Mouse (Mus musculus) forebrain, postnatal 0 days (tissue): ENCODE results near the gene Ephx4. TPM values are rescaled to one million over a fixed set of nuclear protein-coding genes. Genes with fewer than 3 reads are reported as not detected.

Experiments used
- ATAC-seq: fragments of 200-750 bp; cut with Nextera tagmentation; 2 replicates; pipeline ENCODE4 v1.8.0; 2017; ENCODE audit warnings: mild to moderate bottlenecking, moderate library complexity
- DNase-seq: peaks from one replicate; pipeline ENCODE4 v3.0.0-alpha.2; 2015
- H3K27ac ChIP-seq: fragments of 300-500 bp; sonication (generic); 2 replicates; pipeline ENCODE4 v1.5.1; 2014; ENCODE audit warnings: low read depth, mild to moderate bottlenecking, antibody characterized with exemption, low read length, moderate library complexity, mixed read lengths
- H3K27me3 ChIP-seq: fragments of 300-500 bp; sonication (generic); 2 replicates; pipeline ENCODE4 v1.6.1; 2014; ENCODE audit warnings: mild to moderate bottlenecking, low read length, mixed read lengths; ENCODE audit not compliant: insufficient read depth
- H3K36me3 ChIP-seq: fragments of 300-500 bp; sonication (generic); 2 replicates; pipeline ENCODE4 v1.6.1; 2014; ENCODE audit warnings: mild to moderate bottlenecking, moderate library complexity; ENCODE audit not compliant: insufficient read depth
- H3K4me1 ChIP-seq: fragments of 300-500 bp; sonication (generic); 2 replicates; pipeline ENCODE4 v1.6.1; 2014; ENCODE audit warnings: antibody characterized with exemption; ENCODE audit not compliant: insufficient read depth
- H3K4me2 ChIP-seq: fragments of 300-500 bp; sonication (generic); 2 replicates; pipeline ENCODE4 v1.6.1; 2014; ENCODE audit warnings: low read depth, mild to moderate bottlenecking, moderate library complexity
- H3K4me3 ChIP-seq: fragments of 300-500 bp; sonication (generic); 2 replicates; pipeline ENCODE4 v1.5.1; 2014; ENCODE audit warnings: low read depth, low read length, mixed read lengths
- H3K9ac ChIP-seq: fragments of 300-500 bp; sonication (generic); 2 replicates; pipeline ENCODE4 v1.6.1; 2014; ENCODE audit warnings: mild to moderate bottlenecking
- H3K9me3 ChIP-seq: fragments of 300-500 bp; sonication (generic); 2 replicates; pipeline ENCODE4 v1.6.1; 2016; ENCODE audit warnings: low read length
- CTCF ChIP-seq: sonication (generic); IDR thresholded peaks from 2 replicates; pipeline ENCODE4 v1.5.1; 2016; ENCODE audit warnings: antibody characterized with exemption, control low read depth, low read depth
- WGBS: fragments of 180-500 bp; shearing (Covaris S2); extraction: QIAGEN DNeasy Blood & Tissue Kit; methylation state at CpG from one replicate; pipeline ENCODE4 v1.1.7; 2014; 5-methylcytosine and 5-hydroxymethylcytosine counted together
- polyA plus RNA-seq: library from polyadenylated mRNA; unstranded; fragments of >200 nt; fragmentation: Nextera tagmentation; extraction: Ambion mirVana; gene quantifications from 2 replicates; pipeline ENCODE4 v1.2.1, GENCODE M21; 2015
- total RNA-seq: library from RNA; depleted of rRNA; stranded (reverse); fragments of >200 nt; gene quantifications from 2 replicates; pipeline ENCODE4 v1.2.3, GENCODE M21; 2014

Ephx4 gene
- total and polyA plus RNA-seq, 2 experiments from 2014 or later = 12.9 to 18.0 TPM

DNA sequence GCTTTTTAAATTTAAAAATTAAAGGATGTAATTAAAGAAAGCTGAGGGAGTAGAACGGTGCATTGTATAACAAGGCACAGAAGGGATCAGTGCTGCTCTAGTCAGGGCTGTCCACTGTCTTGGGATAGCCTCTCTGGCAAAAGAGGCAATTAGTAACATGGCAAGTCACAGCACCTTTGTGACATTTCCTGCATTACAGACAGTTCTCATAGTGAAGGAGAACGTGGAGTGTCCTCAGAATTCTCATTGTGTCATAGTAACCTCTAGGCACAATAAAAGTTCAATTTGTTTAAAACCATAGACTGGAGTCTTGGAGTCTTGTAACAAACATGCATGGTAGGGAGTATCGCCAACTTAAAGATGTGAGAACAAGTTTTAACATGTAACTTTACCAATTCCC, 28.7 kb downstream of the Ephx4 start, which contains the start of gene Lpcat2b:
Lpcat2b (plus strand) TSS at position 301 of the 400 bp plus-strand sequence.
- no peak for DNase-seq
- H3K9me3 ChIP-seq = no peaks in the 10 kb centered on the region
- H3K4me1 ChIP-seq = no peaks in the 10 kb centered on the region
- ATAC-seq = no peak
- H3K4me2 ChIP-seq = no peak within 1 kb of the TSS
- no peak within 1 kb of the TSS for H3K4me3 ChIP-seq
- TF ChIP-seq CTCF = no peak
- no peaks in the 10 kb centered on the region for H3K36me3 ChIP-seq
- no peak within 1 kb of the TSS for H3K9ac ChIP-seq
- H3K27ac ChIP-seq = no peak within 1 kb of the TSS
- WGBS = 78% methylated on average over 3 of the region's 3 CpGs
- no peaks in the 10 kb centered on the region for H3K27me3 ChIP-seq

DNA sequence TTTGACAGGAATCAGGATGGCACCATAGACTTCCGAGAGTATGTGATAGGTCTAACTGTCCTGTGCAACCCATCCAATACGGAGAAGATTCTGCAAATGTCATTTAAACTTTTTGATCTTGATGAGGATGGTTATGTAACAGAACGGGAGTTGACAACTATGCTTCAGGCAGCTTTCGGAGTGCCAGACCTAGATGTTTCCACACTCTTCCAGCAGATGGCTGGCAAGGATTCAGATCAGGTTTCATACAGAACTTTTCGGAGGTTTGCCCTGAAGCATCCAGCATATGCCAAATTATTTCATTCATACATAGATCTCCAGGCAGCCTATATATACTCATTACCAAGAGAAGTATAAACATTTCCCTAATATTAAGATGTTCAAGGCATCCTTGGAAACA, 31.5 kb downstream of the Ephx4 start:
- 74% methylated on average over 5 of the region's 5 CpGs for WGBS
- Histone ChIP-seq H3K4me2 (no peak overlapping the region), H3K36me3 (no peaks in the 10 kb centered on the region), H3K27me3 (no peaks in the 10 kb centered on the region), H3K4me3 (no peak overlapping the region), H3K4me1 (no peaks in the 10 kb centered on the region), H3K9me3 (no peaks in the 10 kb centered on the region), H3K27ac (no peak overlapping the region), H3K9ac (no peak overlapping the region)
- DNase-seq = peak; percentile 26
- ATAC-seq = no peak
- no peak for TF ChIP-seq CTCF

DNA sequence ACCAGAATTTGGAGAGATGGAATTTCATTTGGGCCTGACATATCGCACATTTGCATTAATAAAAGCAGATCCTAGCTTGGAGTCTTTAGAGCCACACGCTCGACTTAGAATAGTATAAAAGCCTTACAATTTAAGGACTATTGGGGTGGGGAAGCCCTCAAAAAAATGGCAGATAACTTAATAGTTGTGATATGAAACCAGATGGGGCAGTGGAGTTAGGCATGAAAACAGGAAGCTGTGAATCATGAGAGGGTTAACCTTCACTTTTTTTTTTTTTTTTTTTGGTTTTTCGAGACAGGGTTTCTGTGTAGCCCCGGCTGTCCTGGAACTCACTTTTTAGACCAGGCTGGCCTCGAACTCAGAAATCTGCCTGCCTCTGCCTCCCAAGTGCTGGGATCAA, 33.6 kb downstream of the Ephx4 start:
- ATAC-seq = no peak
- 80% methylated on average over 6 of the region's 6 CpGs for WGBS
- no peak overlapping the region for H3K4me3 ChIP-seq

DNA sequence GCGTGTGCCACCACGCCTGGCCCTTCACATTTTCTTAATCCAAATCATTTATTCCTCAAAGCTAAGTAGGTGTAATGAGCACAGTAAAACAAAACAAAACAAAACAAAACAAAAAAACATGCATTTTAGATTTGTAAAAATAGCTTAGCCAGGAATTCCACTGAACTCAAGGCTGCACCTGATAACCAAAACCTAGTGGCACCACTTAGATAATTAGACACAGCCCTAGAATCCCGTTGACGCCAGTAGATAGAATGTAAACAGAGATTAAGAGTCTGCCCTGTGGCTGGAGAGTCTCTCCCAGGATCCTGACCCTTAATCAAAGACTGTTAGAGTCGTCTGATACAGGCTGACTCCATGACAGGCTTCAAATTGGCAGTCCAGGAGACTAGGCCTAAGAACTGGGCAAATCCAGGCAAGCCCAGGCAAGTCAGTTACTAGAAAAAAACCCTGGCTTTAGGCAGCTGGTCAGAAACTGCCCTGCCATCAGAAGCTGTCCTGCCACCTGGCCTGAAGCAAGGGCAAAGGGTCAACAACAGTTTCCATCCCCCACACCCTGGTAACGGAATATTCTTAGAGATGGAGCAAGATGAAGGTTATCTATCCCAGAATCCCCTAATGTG, 34.2 kb downstream of the Ephx4 start:
- Histone ChIP-seq H3K36me3 (no peaks in the 10 kb centered on the region), H3K4me2 (no peak overlapping the region), H3K27me3 (no peaks in the 10 kb centered on the region), H3K4me1 (no peaks in the 10 kb centered on the region), H3K9ac (no peak overlapping the region), H3K9me3 (no peaks in the 10 kb centered on the region), H3K27ac (no peak overlapping the region), H3K4me3 (no peak overlapping the region)
- no peak for TF ChIP-seq CTCF
- DNase-seq (no peak), ATAC-seq (no peak)
- WGBS = 90% methylated on average over 6 of the region's 6 CpGs

More for the DNA sequence above, 33.6 kb downstream of the Ephx4 start:
- Histone ChIP-seq H3K27ac (no peak overlapping the region), H3K9ac (no peak overlapping the region), H3K4me1 (no peaks in the 10 kb centered on the region), H3K27me3 (no peaks in the 10 kb centered on the region), H3K9me3 (no peaks in the 10 kb centered on the region), H3K36me3 (no peaks in the 10 kb centered on the region), H3K4me2 (no peak overlapping the region)
- no peak for DNase-seq
- no peak for TF ChIP-seq CTCF

DNA sequence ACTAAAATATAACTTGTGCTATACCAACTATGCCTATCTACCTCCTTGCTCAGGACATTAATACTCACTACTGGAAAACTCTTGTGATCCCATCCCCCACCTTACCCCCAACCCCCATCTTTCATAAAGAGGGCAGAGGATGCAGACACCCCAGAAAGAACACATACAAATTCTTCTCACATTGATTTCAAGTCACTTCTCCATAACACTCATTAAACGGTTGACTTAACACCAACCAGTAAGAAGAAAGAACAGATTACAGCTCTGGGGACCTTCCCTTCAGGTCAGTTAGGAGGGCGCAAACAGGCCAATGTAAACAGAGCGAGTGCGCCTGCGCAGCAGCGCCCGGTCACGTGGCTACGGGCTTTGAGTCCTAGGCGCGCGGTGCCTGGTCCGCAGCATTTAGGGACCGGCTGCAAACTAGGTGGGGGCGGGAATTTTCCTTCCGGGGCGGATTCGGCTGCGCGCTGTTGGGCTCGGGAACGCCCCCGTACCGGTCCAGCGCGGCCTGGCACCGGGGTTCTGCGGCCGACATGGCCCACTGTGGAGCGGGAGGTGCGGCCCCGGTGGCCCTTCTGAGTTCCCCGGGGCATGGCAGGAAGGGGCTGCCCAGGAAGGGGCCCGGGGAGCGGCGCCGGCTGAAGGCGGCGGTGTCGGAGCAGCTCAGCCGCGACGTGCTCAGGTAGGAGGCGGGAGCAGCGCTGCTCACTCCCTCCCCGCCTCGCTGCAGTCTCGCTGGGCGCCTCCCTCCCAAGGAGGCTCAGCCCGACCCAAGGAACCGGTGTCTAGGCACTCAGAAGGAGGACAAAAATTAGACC, 35.1 kb downstream of the Ephx4 start, which contains the start of gene Btbd8:
Btbd8 (plus strand) TSS at position 534 of the 818 bp plus-strand sequence.
- peak; percentile 96 for DNase-seq
- Histone ChIP-seq H3K4me1 (no peaks in the 10 kb centered on the region), H3K36me3 (no peaks in the 10 kb centered on the region), H3K9ac (peak within 1 kb of the TSS; percentile 92), H3K9me3 (no peaks in the 10 kb centered on the region), H3K27ac (peak within 1 kb of the TSS; percentile 88), H3K4me2 (peak within 1 kb of the TSS; percentile 57), H3K27me3 (no peaks in the 10 kb centered on the region), H3K4me3 (peak within 1 kb of the TSS; percentile 74)
- ATAC-seq = peak; percentile 95
- 1% methylated on average over 50 of the region's 51 CpGs for WGBS
- 0 out of 2 replicates have a peak, but pooled peaks have one; percentile 9 for TF ChIP-seq CTCF

DNA sequence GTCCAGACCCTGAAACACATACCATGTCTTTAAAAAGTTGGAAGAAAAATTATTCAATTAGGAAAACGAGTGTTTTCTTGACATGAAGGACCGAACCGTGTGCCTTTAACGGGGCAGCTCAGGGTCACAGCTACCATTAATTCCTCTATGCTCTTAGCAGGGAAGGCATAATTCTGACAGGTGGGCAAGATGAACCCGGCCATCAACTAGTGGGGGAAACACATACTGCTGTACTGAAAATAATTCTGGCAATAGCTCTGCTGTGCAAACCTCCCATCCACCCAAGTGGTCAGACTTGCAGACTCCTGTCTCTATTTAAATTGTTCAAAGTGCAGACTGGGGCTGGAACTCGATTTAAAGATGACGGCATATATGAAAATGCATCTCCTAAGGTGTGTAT, 35.8 kb downstream of the Ephx4 start:
- H3K36me3 ChIP-seq = no peaks in the 10 kb centered on the region
- H3K4me1 ChIP-seq = no peaks in the 10 kb centered on the region
- H3K27ac ChIP-seq = peak overlapping the region; percentile 88
- ATAC-seq (peak; percentile 19), DNase-seq (no peak)
- 17% methylated on average over 7 of the region's 7 CpGs for WGBS
- no peaks in the 10 kb centered on the region for H3K9me3 ChIP-seq
- no peaks in the 10 kb centered on the region for H3K27me3 ChIP-seq
- H3K4me3 ChIP-seq = peak overlapping the region; percentile 74
- H3K4me2 ChIP-seq = peak overlapping the region; percentile 57
- H3K9ac ChIP-seq = peak overlapping the region; percentile 92
- no peak for TF ChIP-seq CTCF

DNA sequence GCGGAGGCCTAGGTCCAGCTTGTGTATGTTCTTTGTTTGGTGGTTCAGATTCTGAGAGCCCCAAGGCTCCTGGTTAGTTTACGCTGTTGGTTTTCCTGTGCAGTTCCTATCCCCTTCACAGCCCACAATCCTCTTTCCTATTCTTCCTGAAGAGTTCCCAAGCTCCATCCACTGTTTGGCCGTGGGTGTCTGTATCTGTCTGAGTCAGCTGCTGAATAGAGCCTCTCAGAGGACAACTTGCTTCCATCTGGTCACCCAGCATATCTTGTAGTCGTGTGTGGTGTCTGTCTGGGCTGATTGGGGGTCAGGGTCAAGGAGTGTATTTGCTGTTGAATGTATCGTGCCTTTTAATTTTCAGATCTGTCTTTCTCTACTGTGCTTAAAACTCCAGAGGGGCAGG, 39.3 kb downstream of the Ephx4 start:
- Histone ChIP-seq H3K27me3 (no peaks in the 10 kb centered on the region), H3K27ac (no peak overlapping the region), H3K36me3 (no peaks in the 10 kb centered on the region), H3K4me1 (no peaks in the 10 kb centered on the region), H3K4me3 (no peak overlapping the region), H3K9ac (no peak overlapping the region), H3K4me2 (no peak overlapping the region), H3K9me3 (no peaks in the 10 kb centered on the region)
- ATAC-seq = no peak
- WGBS = 84% methylated on average over 5 of the region's 5 CpGs
- TF ChIP-seq CTCF = no peak
- no peak for DNase-seq
